Mouse (Mus musculus) spleen, adult 12 weeks (tissue): ENCODE measurements at regions not wholly inside any gene's neighbourhood (a gene's known extent, or its start where the extent isn't known, plus 50 kb on each side); places are given as distances from the start of the nearest gene placed in this dataset.
A peak's percentile ranks its signal among the peaks of the same experiment; 100 is the strongest.

Source experiments
- DNase-seq: peaks from one replicate; pipeline ENCODE4 v3.0.0; 2022; ENCODE audit warnings: low spot score

GRCm38 (mm10) chr13:37528876-37529275 lies 183.9 kb downstream of the Ly86 start:
- no peak for DNase-seq

- no peak for DNase-seq
Measured at GRCm38 (mm10) chr13:37531512-37532183, 186.6 kb downstream of the Ly86 start.

GRCm38 (mm10) chr13:37532596-37533170 lies 187.7 kb downstream of the Ly86 start:
- DNase-seq, result no peak

DNA sequence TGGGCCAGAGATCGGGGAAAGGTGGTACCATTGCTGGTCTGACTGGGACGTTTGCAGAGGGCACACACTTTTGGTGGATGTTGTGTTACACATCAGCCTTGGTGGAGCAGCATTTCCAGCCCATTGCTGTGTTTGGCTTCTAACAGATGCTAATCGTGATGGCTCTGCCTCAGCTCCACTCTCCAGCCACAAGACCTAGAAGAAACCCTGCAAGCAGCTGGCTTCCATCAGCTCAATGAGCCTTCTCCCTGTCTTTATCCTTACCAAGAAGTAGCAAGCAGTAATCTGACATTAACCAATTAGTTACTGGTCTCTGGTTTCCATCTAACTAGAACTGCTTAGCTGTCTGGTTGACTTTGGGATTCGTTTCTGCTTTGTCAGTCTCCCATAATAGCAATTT lies 188.8 kb downstream of the Ly86 start:
- no peak for DNase-seq

GRCm38 (mm10) chr13:37537330-37537729 lies 192.3 kb downstream of the Ly86 start:
- no peak for DNase-seq

GRCm38 (mm10) chr13:37537793-37538192 lies 192.8 kb downstream of the Ly86 start:
- DNase-seq, result no peak

DNA sequence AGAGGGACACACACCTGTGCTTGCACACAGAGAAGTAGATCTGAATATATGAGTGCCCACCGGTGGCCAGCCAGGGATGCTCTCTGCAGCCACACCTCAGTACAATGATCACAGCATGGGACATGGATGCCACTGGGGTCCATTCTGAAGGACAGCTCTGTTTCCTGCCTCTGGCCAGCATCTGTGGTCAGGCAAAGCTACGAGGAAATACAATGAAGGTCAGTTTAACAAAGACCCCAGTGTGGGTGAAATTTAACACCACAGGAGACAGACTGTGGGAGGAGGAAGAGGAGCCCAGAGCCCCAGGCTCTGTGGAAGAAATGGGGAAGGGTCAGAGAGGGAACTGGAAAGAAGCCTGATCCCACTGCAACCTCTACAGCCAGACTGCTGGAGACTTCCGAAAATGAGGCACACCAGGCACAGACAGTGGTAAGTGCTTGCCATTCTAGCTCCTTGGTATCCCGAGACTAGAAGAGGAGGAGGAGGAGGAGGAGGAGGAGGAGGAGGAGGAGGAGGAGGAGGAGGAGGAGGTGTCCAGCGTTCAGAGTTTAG lies 196.0 kb downstream of the Ly86 start:
- no peak for DNase-seq

DNA sequence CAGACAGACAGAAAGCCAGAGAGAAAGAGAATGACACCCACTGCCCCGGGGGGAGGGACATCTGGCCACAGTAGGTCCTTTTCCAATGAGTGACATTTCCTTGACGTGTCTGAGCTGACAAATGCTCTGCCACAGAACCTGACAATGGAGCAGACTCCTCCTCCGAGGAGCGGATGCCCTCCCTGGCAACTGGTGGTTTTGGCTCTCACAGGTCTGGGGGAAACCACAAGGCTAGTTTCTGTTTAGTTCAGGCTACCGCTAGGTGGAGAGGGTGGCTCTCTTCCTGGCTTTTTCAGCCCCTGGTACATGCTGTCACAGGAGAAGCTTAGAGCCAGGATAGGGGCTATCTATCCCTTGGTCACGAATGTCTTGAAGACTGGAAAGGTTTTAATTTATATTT lies 196.7 kb downstream of the Ly86 start:
- peak; percentile 52 for DNase-seq

DNA sequence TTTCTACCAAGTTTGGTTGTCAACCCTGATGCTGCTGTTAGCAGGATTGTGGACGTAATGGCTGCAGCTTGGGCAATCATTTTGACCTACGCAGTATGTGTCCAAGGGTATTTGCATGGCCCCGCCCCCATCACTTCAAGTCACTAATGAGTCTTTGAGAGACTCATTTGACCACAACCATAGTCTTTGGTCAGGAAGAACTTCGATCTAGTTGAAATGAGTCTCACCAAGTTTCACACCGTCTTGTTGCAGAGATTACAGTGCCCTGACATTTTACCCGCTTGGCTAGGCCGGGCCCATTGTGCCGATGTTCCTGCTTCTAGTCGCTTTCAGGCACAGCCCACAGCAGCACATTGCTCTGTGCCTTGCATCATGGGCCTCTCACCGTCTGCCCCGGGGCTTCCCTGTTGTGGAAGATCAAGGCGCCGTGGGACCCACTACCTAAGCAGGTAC lies 197.8 kb downstream of the Ly86 start:
- DNase-seq, result no peak

DNA sequence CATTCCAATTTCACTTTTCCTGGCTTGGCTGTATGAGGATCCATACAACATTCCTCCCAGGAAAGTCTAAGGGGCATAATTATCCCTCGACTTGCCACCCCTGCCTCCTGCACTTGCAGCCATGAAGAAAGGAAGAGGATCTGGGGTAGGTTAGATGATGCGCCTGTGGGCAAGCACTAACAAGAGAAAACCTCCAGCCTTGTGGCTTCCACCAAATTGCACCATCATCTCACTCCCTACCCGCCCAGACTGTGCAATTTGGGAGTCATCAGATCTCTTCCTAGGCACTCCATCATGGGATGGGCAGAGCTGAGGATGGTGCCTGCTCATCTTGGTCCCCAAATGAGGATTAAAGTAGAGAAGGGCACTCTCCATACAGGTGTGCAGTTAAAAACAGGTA lies 198.8 kb downstream of the Ly86 start:
- DNase-seq, result no peak

- DNase-seq, result no peak
Measured at GRCm38 (mm10) chr13:37544696-37545095, 199.7 kb downstream of the Ly86 start.

DNA sequence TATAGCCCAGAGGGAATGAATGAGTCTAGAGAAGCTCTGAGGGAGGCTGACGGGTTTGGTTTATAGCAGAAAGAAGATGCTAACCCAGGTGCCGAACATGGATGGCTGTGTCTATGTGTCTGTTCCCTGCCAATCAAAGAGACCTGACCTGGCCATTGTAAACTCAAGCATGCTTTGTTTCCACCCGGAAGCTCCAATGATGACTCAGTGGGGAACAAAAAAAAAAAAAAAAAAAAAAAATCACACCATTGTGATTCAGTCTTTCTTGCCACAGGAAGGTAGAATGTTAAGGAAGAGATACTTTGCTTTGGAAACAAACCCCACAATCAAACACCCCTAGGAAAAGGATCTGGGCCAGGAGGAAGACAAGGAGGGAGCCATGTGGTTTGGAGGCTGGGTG lies 201.5 kb downstream of the Ly86 start:
- no peak for DNase-seq

DNA sequence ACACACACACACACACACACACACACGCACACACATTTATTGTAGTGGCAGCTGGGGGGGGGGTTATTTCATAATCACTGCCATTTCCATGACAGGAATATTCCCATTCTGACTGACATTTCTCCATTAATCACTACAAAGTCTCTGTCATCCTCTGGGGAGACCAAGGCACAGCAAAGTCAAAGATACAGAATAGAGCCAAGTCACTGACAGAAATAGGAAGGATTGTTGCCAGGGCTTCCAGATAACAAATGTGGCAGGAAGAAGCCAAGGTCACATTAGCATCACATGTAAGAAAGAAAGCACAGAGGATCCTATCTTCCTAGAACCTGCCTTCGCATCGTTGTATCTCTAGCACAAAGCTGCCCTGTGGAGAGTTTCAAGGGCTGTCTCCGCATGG lies 205.6 kb downstream of the Ly86 start:
- DNase-seq, result no peak

- no peak for DNase-seq
Measured at GRCm38 (mm10) chr13:37553392-37553791, 208.4 kb downstream of the Ly86 start.

- no peak for DNase-seq
Measured at GRCm38 (mm10) chr13:37557183-37557582, 212.2 kb downstream of the Ly86 start.

DNA sequence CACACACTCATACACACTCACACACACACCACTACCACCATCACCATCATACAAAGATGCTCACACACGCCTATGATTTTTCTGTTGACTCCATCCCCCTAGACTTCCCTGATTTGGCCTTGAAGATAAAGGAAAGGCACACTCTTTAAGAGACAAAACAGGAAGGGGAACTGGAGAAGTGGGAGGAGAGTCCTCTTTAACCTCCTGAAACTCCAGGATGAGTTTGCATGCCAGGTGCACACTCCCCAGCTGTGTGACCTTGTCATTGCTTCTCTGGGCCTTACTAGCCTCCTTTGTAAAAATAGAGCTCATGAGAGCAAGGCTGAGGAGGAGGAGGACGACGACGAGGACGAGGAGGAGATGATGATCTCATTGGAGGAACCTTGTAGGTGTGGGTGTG lies 212.8 kb downstream of the Ly86 start:
- DNase-seq, result no peak

DNA sequence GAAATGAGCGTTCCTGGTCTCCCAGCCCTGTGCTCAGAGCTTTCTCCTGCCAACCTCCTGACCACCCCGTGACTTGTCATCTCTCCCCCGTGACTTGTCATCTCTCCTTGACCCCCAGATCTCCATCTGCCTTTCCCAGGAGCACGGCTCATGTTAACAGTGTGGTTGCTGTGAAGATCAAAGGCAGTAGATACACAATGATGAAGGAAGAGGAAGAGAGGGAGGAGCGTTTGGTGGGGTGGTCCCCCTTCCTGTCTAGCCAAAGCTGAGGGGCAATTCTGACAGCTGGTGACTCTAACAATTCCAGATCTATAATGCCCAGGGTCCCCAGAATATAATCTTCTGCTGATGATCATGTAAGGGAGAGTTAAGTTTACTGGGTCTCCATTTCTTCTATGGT lies 214.0 kb downstream of the Ly86 start:
- DNase-seq, result no peak

DNA sequence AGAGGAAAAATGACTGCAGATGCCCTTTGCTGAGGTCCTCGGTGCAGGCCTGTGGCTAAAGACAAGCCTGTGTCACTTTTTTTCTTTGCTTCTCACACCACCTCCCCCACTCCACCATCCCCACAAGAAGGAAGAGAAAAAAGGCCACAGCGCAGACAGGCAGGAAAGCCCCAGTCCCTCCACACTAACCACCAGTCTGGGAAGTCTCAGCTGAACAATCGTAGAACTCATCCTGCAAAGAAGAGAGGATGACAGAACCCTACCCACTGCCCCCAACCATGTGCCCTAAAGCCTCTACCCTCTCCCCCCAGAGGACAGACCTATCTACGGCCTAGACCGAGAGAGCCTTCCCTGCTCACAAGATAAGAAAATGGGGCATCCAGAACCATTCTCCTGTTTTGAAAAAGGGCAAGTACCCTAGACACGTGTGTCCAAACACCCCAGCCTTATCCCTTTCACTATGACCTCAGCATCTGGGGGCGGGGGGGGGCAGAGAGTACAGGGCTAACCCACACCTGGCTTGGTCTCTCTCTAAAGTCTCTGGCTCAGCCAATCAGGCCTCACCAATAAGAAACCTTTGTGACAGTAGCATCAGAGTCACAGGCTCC lies 214.8 kb downstream of the Ly86 start:
- no peak for DNase-seq

GRCm38 (mm10) chr13:37560387-37560786 lies 215.4 kb downstream of the Ly86 start:
- DNase-seq, result no peak

DNA sequence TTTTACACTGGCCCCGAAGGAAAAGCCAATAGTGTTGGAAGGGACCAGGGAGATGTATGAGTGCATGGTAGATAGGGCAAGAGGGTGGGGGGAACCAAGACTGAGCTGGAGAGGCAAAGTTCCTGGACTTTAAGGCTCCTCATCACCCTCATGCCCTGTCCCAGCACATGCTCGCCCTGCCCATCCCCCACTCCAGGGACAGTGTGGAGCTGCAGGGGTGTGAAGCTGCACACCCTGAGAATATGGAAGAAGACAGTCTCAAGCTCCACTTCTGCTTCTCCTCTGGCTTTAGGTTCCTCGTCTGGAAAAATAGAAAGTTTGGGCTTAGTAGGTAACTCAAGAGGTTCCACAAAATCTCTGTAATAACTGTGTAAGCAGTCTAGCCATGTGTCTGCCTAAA lies 215.8 kb downstream of the Ly86 start:
- DNase-seq, result no peak

- no peak for DNase-seq
Measured at GRCm38 (mm10) chr13:37561437-37561836, 216.4 kb downstream of the Ly86 start.

GRCm38 (mm10) chr13:37562141-37562540 lies 216.1 kb upstream of the Rreb1 start:
- DNase-seq, result no peak

GRCm38 (mm10) chr13:37562652-37563051 lies 215.5 kb upstream of the Rreb1 start:
- DNase-seq, result no peak
